Mouse (Mus musculus): Measurements from ENCODE around the gene Plce1.
"Not testable (repeated sequence)": the region's sequence is repeated elsewhere in the genome, so short reads cannot be mapped to it uniquely, and the experiment has no call there.

DNA sequence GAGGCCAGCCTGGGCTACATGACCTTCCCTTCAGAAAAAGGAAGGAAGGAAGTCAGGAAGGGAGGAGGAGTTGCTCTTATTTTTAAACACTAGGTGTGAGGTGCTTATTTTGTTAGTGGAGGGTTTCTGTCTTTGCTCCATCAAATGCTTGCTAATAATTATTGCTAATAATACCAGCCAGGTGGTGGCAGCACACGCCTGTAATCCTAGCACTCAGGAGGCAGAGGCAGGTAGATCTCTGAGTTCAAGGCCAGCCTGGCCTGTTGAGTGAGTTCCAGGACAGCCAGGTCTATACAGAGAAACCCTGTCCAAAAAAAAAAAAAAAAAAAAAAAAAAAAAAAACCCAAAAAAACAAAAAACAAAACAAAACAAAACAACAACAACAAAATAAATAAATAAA, 81.0 kb downstream of the Plce1 start:
- TF ChIP-seq GATA1, TAL1 (IDR thresholded peaks at IDR 0.05; ENCODE audit: low read length): not testable (repeated sequence)
